Mouse (Mus musculus) lung, postnatal 0 days (tissue): ENCODE data around the gene Scp2d1.

Source experiments
- CTCF ChIP-seq: IDR thresholded peaks from 2 replicates; pipeline ENCODE4 v1.5.1; 2016; ENCODE audit warnings: antibody characterized with exemption, mild to moderate bottlenecking
- EP300 ChIP-seq: IDR thresholded peaks from 2 replicates; pipeline ENCODE4 v1.6.1; 2016; ENCODE audit warnings: antibody characterized with exemption, mild to moderate bottlenecking, control low read depth

DNA sequence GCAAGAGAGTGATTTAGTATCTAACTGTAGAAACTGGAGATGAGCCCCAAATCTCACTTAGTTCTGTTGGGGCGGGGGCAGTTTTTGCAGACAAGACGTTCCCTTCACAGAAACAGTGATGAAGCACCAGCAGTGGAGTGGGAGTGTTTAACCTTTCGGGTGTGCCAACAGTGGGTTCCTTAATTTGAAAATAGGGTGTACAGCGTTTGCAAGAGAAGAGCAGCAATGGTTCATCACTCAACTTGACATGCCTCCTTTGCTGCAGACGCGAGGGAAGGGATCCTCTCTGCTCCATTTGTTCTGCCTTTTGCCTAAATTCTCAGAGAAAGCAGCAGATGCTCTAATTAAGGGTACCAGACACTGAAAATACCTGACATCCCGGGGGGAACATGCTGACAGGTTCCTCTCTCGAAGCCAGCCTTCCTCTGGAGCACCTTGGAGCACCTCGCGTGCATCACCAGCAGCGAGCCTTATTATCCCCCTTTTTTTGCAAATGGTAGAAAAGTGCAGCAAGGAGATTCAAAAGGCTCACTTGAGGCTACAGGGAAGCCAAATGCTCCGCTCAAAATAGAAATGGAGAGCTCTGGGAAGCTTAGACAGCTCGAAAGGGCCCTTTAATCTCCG is 31.7 kb upstream of the Scp2d1 start:
- TF ChIP-seq CTCF = no peak
- no peak for TF ChIP-seq EP300
